Mouse (Mus musculus) ES-E14 (cell line): ENCODE data around the gene Mpc1. TPM values are rescaled to one million over a fixed set of nuclear protein-coding genes. Genes with fewer than 3 reads are reported as not detected.
"Not testable (repeated sequence)": the region's sequence is repeated elsewhere in the genome, so short reads cannot be mapped to it uniquely, and the experiment has no call there.

Source experiments
- DNase-seq: peaks from one replicate; pipeline ENCODE4 v3.0.0-alpha.2; 2013; ENCODE audit warnings: low read depth, low spot score
- H3K27ac ChIP-seq: 2 replicates; pipeline ENCODE4 v1.5.1; 2012; ENCODE audit warnings: low read depth, mild to moderate bottlenecking, low read length, moderate library complexity, mixed read lengths; ENCODE audit not compliant: poor library complexity, insufficient read depth, severe bottlenecking
- H3K36me3 ChIP-seq: 2 replicates; pipeline ENCODE4 v1.6.1; 2012; ENCODE audit warnings: mild to moderate bottlenecking, low read length, moderate library complexity, mixed read lengths; ENCODE audit not compliant: control insufficient read depth, poor library complexity, insufficient read depth, severe bottlenecking
- H3K4me1 ChIP-seq, 2 experiments: fragments of 150-350 bp in 1 of 2; sonication (generic) in 1 of 2; 2 replicates each; pipeline ENCODE4 v1.6.1; 2012; ENCODE audit warnings: low read length in 2 of 2, mild to moderate bottlenecking in 1 of 2, mixed read lengths in 1 of 2; ENCODE audit not compliant: control insufficient read depth in 2 of 2, insufficient read depth in 2 of 2, poor library complexity in 1 of 2
- H3K4me3 ChIP-seq, 2 experiments: fragments of 150-350 bp in 1 of 2; sonication (generic) in 1 of 2; 2 replicates each; pipeline ENCODE4 v1.5.1; 2012; ENCODE audit warnings: low read length in 2 of 2, low read depth in 1 of 2, mild to moderate bottlenecking in 1 of 2, mixed read lengths in 1 of 2; ENCODE audit not compliant: insufficient read depth in 1 of 2, poor library complexity in 1 of 2, severe bottlenecking in 1 of 2
- H3K9ac ChIP-seq: 2 replicates; pipeline ENCODE4 v1.6.1; 2012; ENCODE audit warnings: low read depth, mild to moderate bottlenecking, low read length, mixed read lengths; ENCODE audit not compliant: poor library complexity, insufficient read depth, severe bottlenecking
- H3K9me3 ChIP-seq: fragments of 150-350 bp; sonication (generic); 2 replicates; pipeline ENCODE4 v1.6.1; 2012; ENCODE audit warnings: low read depth, mild to moderate bottlenecking, low read length; ENCODE audit not compliant: control insufficient read depth, insufficient read depth
- CHD2 ChIP-seq: IDR thresholded peaks from 2 replicates; pipeline ENCODE4 v1.6.1; 2014; ENCODE audit warnings: mild to moderate bottlenecking, low read depth, low read length, inconsistent platforms
- HCFC1 ChIP-seq: IDR thresholded peaks from 2 replicates; pipeline ENCODE4 v1.6.1; 2012; ENCODE audit warnings: low read length, inconsistent platforms, borderline replicate concordance; ENCODE audit not compliant: insufficient read depth
- MAFK ChIP-seq: IDR thresholded peaks from 2 replicates; pipeline ENCODE4 v1.6.1; 2014; ENCODE audit warnings: mild to moderate bottlenecking, low read depth, low read length, inconsistent platforms; ENCODE audit not compliant: insufficient read depth
- ZC3H11A ChIP-seq: IDR thresholded peaks from 2 replicates; pipeline ENCODE4 v1.6.1; 2012; ENCODE audit warnings: low read depth, mild to moderate bottlenecking, inconsistent platforms, low read length, borderline replicate concordance
- ZNF384 ChIP-seq: IDR thresholded peaks from 2 replicates; pipeline ENCODE4 v1.6.1; 2012; ENCODE audit warnings: low read depth, low read length, inconsistent platforms
- in situ Hi-C, 2 experiments: fragments of 600-800 bp; cut with MboI; formaldehyde crosslinking; loops; one replicate each; pipeline ENCODE4 v1.15.1; 2025; ENCODE audit warnings: low sequenced_read_pairs in 2 of 2, inconsistent platforms in 1 of 2; ENCODE audit not compliant: unreplicated experiment in 2 of 2
- total RNA-seq: library from RNA; depleted of rRNA; stranded (reverse); fragments of 300-350 nt; gene quantifications from 2 replicates; pipeline ENCODE4 v1.2.3, GENCODE M21; 2012

Mpc1 gene
- total RNA-seq, 1 experiment: 35.7 TPM

DNA sequence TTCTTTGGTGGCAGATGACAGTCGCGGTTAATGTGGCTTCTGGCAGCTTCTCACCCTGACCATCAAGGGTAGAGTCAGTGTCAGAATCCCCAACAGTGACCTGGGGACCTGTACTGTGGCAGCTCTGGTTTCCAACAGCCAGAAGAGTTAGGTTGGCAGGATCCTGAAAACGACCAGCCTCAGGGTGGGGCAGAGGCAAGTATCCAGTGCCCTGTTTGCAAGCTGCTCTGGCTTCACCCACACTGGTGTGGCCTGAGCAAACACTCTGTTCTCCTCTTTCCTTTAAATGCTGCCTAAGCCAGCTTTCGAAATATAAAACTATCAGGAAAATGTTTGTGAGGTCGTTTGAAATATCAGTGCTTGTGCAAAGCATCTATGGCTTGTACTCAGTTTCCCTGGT is 47.9 kb downstream of the Mpc1 start:
- Histone ChIP-seq H3K9me3 (no peaks in the 10 kb centered on the region), H3K9ac (no peak overlapping the region), H3K4me3 (no peak overlapping the region), H3K27ac (no peak overlapping the region), H3K4me1 (no peaks in the 10 kb centered on the region), H3K36me3 (no peaks in the 10 kb centered on the region)
- DNase-seq: no peak
- in situ Hi-C loops: no loop called here
- TF ChIP-seq HCFC1 (no peak), MAFK (no peak), CHD2 (no peak), ZNF384 (no peak)

DNA sequence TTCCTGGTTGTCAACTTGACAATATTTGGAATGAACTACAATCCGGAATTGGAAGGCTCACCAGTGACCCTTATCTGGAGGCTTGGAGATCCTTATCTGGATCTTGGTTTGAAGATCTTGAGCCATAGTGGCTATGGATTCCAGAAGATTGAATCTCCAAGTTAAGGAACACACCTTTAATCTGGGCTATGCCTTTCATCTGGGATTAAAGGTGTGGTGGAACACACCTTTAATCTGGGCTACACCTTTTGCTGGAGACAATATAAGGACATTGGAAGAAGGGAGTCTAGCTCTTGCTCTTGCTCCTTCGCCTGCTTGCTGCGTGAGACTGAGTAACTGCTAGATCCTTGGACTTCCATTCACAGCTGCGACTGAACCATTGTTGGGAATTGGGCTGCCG is 54.5 kb downstream of the Mpc1 start, which contains the start of gene Prr18:
Prr18 (plus strand) TSS at position 301 of the 400 bp plus-strand sequence.
- H3K4me1 ChIP-seq, DNase-seq, H3K9ac ChIP-seq, H3K36me3 ChIP-seq, in situ Hi-C loops, H3K4me3 ChIP-seq, H3K9me3 ChIP-seq, H3K27ac ChIP-seq: not testable (repeated sequence)

DNA sequence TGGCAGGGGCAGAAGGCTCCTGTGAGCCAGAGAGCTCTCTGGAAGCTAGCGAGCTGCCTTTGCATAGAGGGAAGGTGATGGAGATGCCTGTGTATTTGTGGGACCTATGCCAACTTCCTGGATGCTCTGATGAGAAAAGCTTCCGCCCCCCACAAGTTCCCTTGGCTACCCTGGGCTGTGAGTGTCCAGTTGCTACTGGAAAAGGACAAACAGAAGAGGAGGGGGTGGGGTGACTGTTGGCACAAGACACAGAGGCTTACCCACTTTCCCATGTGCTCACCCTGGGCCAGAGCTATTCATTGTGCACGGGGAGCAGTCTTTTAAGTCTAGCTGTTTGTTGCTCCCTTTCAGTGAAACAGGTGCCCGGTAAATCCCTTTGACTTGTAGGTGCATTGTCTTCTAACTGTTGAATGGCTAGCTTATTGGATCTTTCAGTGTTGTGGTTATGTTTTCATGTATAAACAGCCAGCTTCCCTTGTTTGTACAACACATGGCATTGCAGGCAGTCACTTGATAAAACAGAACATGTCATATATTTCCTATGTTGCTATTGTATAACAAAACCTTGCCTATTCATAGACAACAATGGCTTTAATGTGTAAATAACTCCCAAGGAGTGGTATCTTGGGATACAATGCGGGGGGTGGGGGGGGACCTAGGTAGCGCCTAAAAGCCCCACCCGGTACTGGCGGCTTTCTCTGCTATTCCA is 57.1 kb downstream of the Mpc1 start:
- H3K36me3 ChIP-seq: no peaks in the 10 kb centered on the region
- TF ChIP-seq CHD2 (no peak), HCFC1 (no peak), ZC3H11A (no peak), MAFK (no peak), ZNF384 (no peak)
- in situ Hi-C loops: no loop called here
- no peak overlapping the region for H3K27ac ChIP-seq
- H3K4me3 ChIP-seq: peak overlapping the region in 1 of 2 experiments; percentile 75; a peak in 1 of 4 replicates
- no peak for DNase-seq
- H3K9ac ChIP-seq: no peak overlapping the region
- H3K4me1 ChIP-seq: peaks cover 0 to 5% of the 10 kb centered on the region in 2 experiments; a peak in 1 of 4 replicates
- no peaks in the 10 kb centered on the region for H3K9me3 ChIP-seq

DNA sequence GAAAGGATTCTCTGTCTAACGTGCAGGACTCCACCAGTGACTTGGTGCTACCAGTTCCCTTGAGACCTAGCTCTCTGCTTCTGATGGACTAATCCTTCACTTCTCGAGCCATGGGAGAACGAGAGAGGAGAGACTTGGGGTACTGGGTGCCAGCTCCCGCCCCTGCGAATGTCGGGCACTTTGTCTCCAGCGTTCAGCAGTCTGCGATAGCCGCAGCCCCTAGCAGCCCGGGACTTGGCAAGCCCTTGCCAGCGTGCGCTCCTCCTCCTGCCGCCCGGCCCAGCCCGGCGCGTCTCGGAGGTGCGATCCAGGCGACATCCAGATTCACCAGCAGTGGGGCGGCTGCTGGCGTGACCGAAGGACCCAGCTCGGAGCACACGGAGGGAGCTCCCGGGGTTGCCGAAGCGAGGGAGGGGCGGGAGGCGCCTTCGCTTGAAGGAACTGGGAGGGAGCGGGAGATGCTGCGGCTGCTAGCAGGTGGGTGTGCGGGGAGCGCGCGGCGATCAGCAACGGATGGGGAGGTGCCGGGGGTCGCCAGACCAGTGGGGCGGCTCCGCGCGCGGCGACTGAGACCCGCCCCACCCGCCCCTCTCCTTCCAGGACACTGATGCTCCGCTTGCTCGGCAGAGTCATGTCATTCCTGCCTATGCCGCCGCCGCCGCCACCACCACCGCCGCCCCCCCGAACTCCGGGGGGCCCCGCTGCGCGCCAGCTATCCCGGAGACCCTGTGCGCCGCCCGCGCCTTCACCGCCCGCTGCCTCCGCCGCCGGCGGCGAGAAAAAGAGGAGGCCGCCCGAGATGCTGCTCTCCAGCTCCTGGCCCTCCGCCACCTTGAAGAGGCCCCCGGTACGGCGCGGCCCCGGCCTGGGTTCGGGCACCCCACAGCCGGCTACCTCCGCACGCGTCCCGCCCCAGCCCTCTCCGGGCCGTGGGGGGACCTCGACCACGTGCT is 58.0 kb downstream of the Mpc1 start:
- Histone ChIP-seq H3K4me3 (peak overlapping the region; percentile 62 to 75), H3K27ac (no peak overlapping the region), H3K9ac (peak overlapping the region; percentile 40), H3K9me3 (no peaks in the 10 kb centered on the region), H3K36me3 (no peaks in the 10 kb centered on the region), H3K4me1 (peaks cover 0 to 5% of the 10 kb centered on the region in 2 experiments; a peak in 1 of 4 replicates)
- no peak for DNase-seq
- no peak for TF ChIP-seq ZC3H11A
- no peak for TF ChIP-seq ZNF384
- no peak for TF ChIP-seq MAFK
- TF ChIP-seq HCFC1: no peak
- TF ChIP-seq CHD2: no peak
- in situ Hi-C loops: no loop called here
